In genomic region chr10:59253541-59254079, GRCm38 (mm10) we compare ENCODE assay signal across 19 mouse cellular contexts. TPM values are rescaled to one million over a fixed set of nuclear protein-coding genes. Genes with fewer than 3 reads are reported as not detected.
A peak's percentile ranks its signal among the peaks of the same experiment; 100 is the strongest.
DNase-seq lines count a peak whose midpoint lies in the region; ATAC-seq and TF ChIP-seq lines count a peak whose summit lies in the region.
"Had no signal": no experiment of that assay in that cellular context is flagged by ENCODE, and none has a peak within 500 bp of the region (broad histone marks: within the 10 kb centered on the region; RNA-seq: fewer than 3 reads in every experiment).

No protein-coding gene starts in this region.

- no peaks in the 10 kb centered on the region for H3K9me3 ChIP-seq in kidney, embryonic 14.5 days (ENCODE audit: control insufficient read depth, low read length)
- H3K9me3 ChIP-seq: embryonic facial prominence, embryonic 10.5 days; forebrain, embryonic 13.5 days; heart, embryonic 13.5 days; hindbrain, embryonic 13.5 days had no signal

- H3K4me1 ChIP-seq in kidney, embryonic 14.5 days (ENCODE audit: control insufficient read depth, insufficient read depth, low read length): 0 out of 2 replicates have a peak, but pooled peaks cover 3% of the 10 kb centered on the region
- H3K4me1 ChIP-seq in kidney, adult 2 months (ENCODE audit: control insufficient read depth, insufficient read depth, low read length): no peaks in the 10 kb centered on the region
- H3K4me1 ChIP-seq: forebrain, embryonic 13.5 days; hindbrain, embryonic 13.5 days had no signal

- no peak for TF ChIP-seq CTCF in kidney, adult 2 months (conservative IDR thresholded peaks at IDR 0.05; ENCODE audit: insufficient read depth, insufficient read length, low read depth, low read length)

- WGBS in kidney, embryonic 14.5 days: 42% methylated on average over 8 of the region's 8 CpGs
- WGBS in kidney, adult 2 months: 60% methylated on average over 8 of the region's 8 CpGs

- no peak overlapping the region for H3K9ac ChIP-seq in kidney, embryonic 14.5 days (ENCODE audit: low read depth, low read length)
- H3K9ac ChIP-seq: forebrain, embryonic 13.5 days; heart, embryonic 13.5 days; hindbrain, embryonic 13.5 days had no signal

- no peaks in the 10 kb centered on the region for H3K27me3 ChIP-seq in kidney, embryonic 14.5 days (ENCODE audit: control insufficient read depth, insufficient read depth, low read length)
- H3K27me3 ChIP-seq in kidney, adult 2 months (replicated peaks; ENCODE audit: control insufficient read depth, insufficient read depth, low read length): no peaks in the 10 kb centered on the region
- H3K27me3 ChIP-seq: forebrain, embryonic 13.5 days; heart, embryonic 13.5 days; hindbrain, embryonic 13.5 days had no signal

- no peak overlapping the region for H3K27ac ChIP-seq in kidney, embryonic 14.5 days (ENCODE audit: low read depth, low read length)
- H3K27ac ChIP-seq in kidney, adult 2 months (ENCODE audit: insufficient read depth, low read depth, low read length): no peak overlapping the region
- H3K27ac ChIP-seq: embryonic facial prominence, embryonic 10.5 days; forebrain, embryonic 13.5 days; gastrocnemius, adult 2 months; heart, embryonic 13.5 days; hindbrain, embryonic 13.5 days; hindbrain, postnatal 0 days had no signal

- TF ChIP-seq POLR2A in kidney, adult 2 months (IDR thresholded peaks at IDR 0.05; ENCODE audit: low read depth, low read length): no peak

- DNase-seq in kidney, adult 2 months: no peak
- peak; percentile 22 to 47 for DNase-seq in kidney, postnatal 4 days
- no peak for DNase-seq in kidney, postnatal 10 days
- DNase-seq in layer of hippocampus, adult 11-12 months (ENCODE audit: low spot score): no peak
- DNase-seq in adrenal gland, postnatal 14 days: no peak
- DNase-seq: adrenal gland, adult 2 months; adrenal gland, postnatal 36 days; cerebellum, adult 2 months; cerebellum, postnatal 10 days; gastrocnemius, adult 2 months; gastrocnemius, postnatal 25 days; heart, postnatal 36 days had no signal

- H3K4me3 ChIP-seq in kidney, embryonic 14.5 days (ENCODE audit: low read length): no peak overlapping the region
- H3K4me3 ChIP-seq in kidney, adult 2 months (ENCODE audit: insufficient read depth, low read depth, low read length): no peak overlapping the region
- H3K4me3 ChIP-seq: embryonic facial prominence, embryonic 10.5 days; forebrain, embryonic 13.5 days; gastrocnemius, adult 2 months; heart, embryonic 13.5 days; hindbrain, embryonic 13.5 days had no signal

- peak; percentile 62; the same call in 1 of the 2 replicates for ATAC-seq in kidney, embryonic 14.5 days (ENCODE audit: low FRiP score, low TSS enrichment)
- peak; percentile 24; the same call in 1 of the 2 replicates for ATAC-seq in megakaryocyte, adult 5-6 weeks (ENCODE audit: poor library complexity, severe bottlenecking)
- ATAC-seq: forebrain, embryonic 13.5 days; hindbrain, postnatal 0 days had no signal

- H3K4me2 ChIP-seq in kidney, embryonic 14.5 days (replicated peaks; ENCODE audit: low read depth, low read length): no peak overlapping the region
- H3K4me2 ChIP-seq: forebrain, embryonic 13.5 days; heart, embryonic 13.5 days; hindbrain, embryonic 13.5 days had no signal

- no peaks in the 10 kb centered on the region for H3K36me3 ChIP-seq in kidney, embryonic 14.5 days (ENCODE audit: control insufficient read depth, insufficient read depth, low read length)
- no peaks in the 10 kb centered on the region for H3K36me3 ChIP-seq in kidney, adult 2 months (ENCODE audit: control insufficient read depth, insufficient read depth, low read length)
- H3K36me3 ChIP-seq: embryonic facial prominence, embryonic 10.5 days; heart, embryonic 13.5 days; hindbrain, embryonic 13.5 days had no signal

RNA-seq across cellular contexts. Expression of gene Sowahc, which starts 31.9 kb away (rescaled TPM):
- 6.3 and 9.5 TPM in 2 replicates for polyA plus RNA-seq in kidney, embryonic 14.5 days (2014; fragmentation: Nextera tagmentation; extraction: Ambion mirVana)
- 4.3 and 4.6 TPM in 2 replicates for polyA plus RNA-seq in kidney, adult 2 months (2012; rRNA removed)
- 50.0 and 54.3 TPM in 2 replicates for total RNA-seq in megakaryocyte, adult 5-6 weeks (2015)
- total RNA-seq in megakaryocyte, adult 5-6 weeks (2017): 56.0 and 68.8 TPM in 2 replicates
- total RNA-seq in adrenal gland, postnatal 14 days (2021): 22.7 and 24.6 TPM in 2 replicates

RNA-seq across cellular contexts. Expression of gene Sept10, which starts 32.0 kb away (rescaled TPM):
- 54.4 and 55.8 TPM in 2 replicates for polyA plus RNA-seq in kidney, embryonic 14.5 days (2014; fragmentation: Nextera tagmentation; extraction: Ambion mirVana)
- polyA plus RNA-seq in kidney, adult 2 months (2012; rRNA removed): 8.1 and 9.1 TPM in 2 replicates
- total RNA-seq in megakaryocyte, adult 5-6 weeks (2015): 17.6 and 19.8 TPM in 2 replicates
- 44.5 and 54.9 TPM in 2 replicates for total RNA-seq in megakaryocyte, adult 5-6 weeks (2017)
- 52.2 and 54.0 TPM in 2 replicates for total RNA-seq in adrenal gland, postnatal 14 days (2021)

Comparison
In these comparisons a context has a peak if more than half of its experiments do, and no peak if none do; other contexts are left out.
1. DNase-seq: peak in kidney, postnatal 4 days (2 of 2); none in kidney, adult 2 months (single experiment), kidney, postnatal 10 days (single experiment), layer of hippocampus, adult 11-12 months (single experiment) and adrenal gland, postnatal 14 days (single experiment).